Mouse (Mus musculus) inflammation-experienced regulatory T-cells, adult 6 months (primary cell): ENCODE data around the gene Pgr. TPM values are rescaled to one million over a fixed set of nuclear protein-coding genes. Genes with fewer than 3 reads are reported as not detected.

Source experiments
- polyA plus RNA-seq, 3 experiments: library from polyadenylated mRNA; unstranded; fragments of 100-300 nt; shearing (Covaris generic); gene quantifications; one replicate each; pipeline ENCODE4 v1.2.1; 2017

Gene Pgr
- polyA plus RNA-seq, 3 experiments from 2014 or later, result not detected

Other genes starting within 250 kb of the Pgr start
- gene Gm16485, start 72.0 kb downstream of the Pgr start, polyA plus RNA-seq, result not detected